Mouse (Mus musculus) thymus, adult 2 months (tissue): ENCODE results near the gene 5730596B20Rik. TPM values are rescaled to one million over a fixed set of nuclear protein-coding genes. Genes with fewer than 3 reads are reported as not detected.

ENCODE experiments used
- DNase-seq: peaks from one replicate; pipeline ENCODE4 v3.0.0; 2021
- H3K27ac ChIP-seq: fragments of 200-500 bp; 2 replicates; pipeline ENCODE4 v1.5.1; 2012; ENCODE audit warnings: low read length, control low read depth; ENCODE audit not compliant: control insufficient read depth, insufficient read depth
- H3K27me3 ChIP-seq: fragments of 200-500 bp; 2 replicates; pipeline ENCODE4 v1.6.1; 2012; ENCODE audit warnings: mild to moderate bottlenecking, low read length, moderate library complexity, mixed read lengths; ENCODE audit not compliant: control insufficient read depth, insufficient read depth
- H3K36me3 ChIP-seq: fragments of 200-500 bp; 2 replicates; pipeline ENCODE4 v1.6.1; 2012; ENCODE audit warnings: mild to moderate bottlenecking, low read length, moderate library complexity; ENCODE audit not compliant: control insufficient read depth, insufficient read depth
- H3K4me1 ChIP-seq: fragments of 200-500 bp; replicated peaks from 2 replicates; pipeline ENCODE4 v1.6.1; 2012; ENCODE audit warnings: low read length; ENCODE audit not compliant: control insufficient read depth, insufficient read depth
- H3K4me3 ChIP-seq: fragments of 200-500 bp; 2 replicates; pipeline ENCODE4 v1.5.1; 2012; ENCODE audit warnings: mild to moderate bottlenecking, low read length, control low read depth, moderate library complexity; ENCODE audit not compliant: control insufficient read depth, insufficient read depth
- CTCF ChIP-seq: fragments of 200-500 bp; IDR thresholded peaks from 2 replicates; pipeline ENCODE4 v1.5.1; 2012; ENCODE audit warnings: mild to moderate bottlenecking, control low read depth, low read length, moderate library complexity, borderline replicate concordance; ENCODE audit not compliant: control insufficient read depth, poor library complexity, insufficient read depth; ENCODE audit errors: extremely low read depth
- POLR2A ChIP-seq: fragments of 200-500 bp; IDR thresholded peaks from 2 replicates; pipeline ENCODE4 v1.6.1; 2012; ENCODE audit warnings: mild to moderate bottlenecking, low read length, control low read depth, moderate library complexity; ENCODE audit not compliant: control insufficient read depth, poor library complexity, insufficient read depth; ENCODE audit errors: extremely low read depth
- WGBS: fragments of 180-500 bp; shearing (Covaris S2); methylation state at CpG from one replicate; pipeline ENCODE4 v1.1.7; 2018; 5-methylcytosine and 5-hydroxymethylcytosine counted together
- polyA plus RNA-seq: library from polyadenylated mRNA; depleted of rRNA; stranded (reverse); fragments of >200 nt; gene quantifications from 2 replicates; pipeline ENCODE4 v1.2.3, GENCODE M21; 2012

5730596B20Rik gene
- polyA plus RNA-seq, 1 experiment, result 0.04 TPM

- Histone ChIP-seq H3K27me3 (peaks cover 13% of the 10 kb centered on the region; the same call in 1 of the 2 replicates), H3K4me3 (peak overlapping the region; percentile 42), H3K27ac (no peak overlapping the region), H3K36me3 (no peaks in the 10 kb centered on the region), H3K4me1 (peaks cover 2% of the 10 kb centered on the region; the same call in 1 of the 2 replicates)
- no peak for TF ChIP-seq CTCF
- no peak for TF ChIP-seq POLR2A
- no peak for DNase-seq
- WGBS, result 7% methylated on average over 32 of the region's 32 CpGs
These were observed 19.6 kb upstream of the 5730596B20Rik start for GRCm38 (mm10) chr6:52157466-52158275.

GRCm38 (mm10) chr6:52158276-52159051 is 18.8 kb upstream of the 5730596B20Rik start, which contains the start of gene Hoxa1:
Gene Hoxa1 (minus strand): TSS chr6:52158317.
- Histone ChIP-seq H3K4me1 (peaks cover 2% of the 10 kb centered on the region; the same call in 1 of the 2 replicates), H3K27ac (no peak within 1 kb of the TSS; the same call in 1 of the 2 replicates), H3K27me3 (peaks cover 12% of the 10 kb centered on the region; the same call in 1 of the 2 replicates), H3K4me3 (peak within 1 kb of the TSS; percentile 42), H3K36me3 (no peaks in the 10 kb centered on the region)
- 1% methylated on average over 55 of the region's 55 CpGs for WGBS
- TF ChIP-seq POLR2A (0 out of 2 replicates have a peak, but pooled peaks have one; percentile 15), CTCF (no peak)
- peak; percentile 66 for DNase-seq

DNA sequence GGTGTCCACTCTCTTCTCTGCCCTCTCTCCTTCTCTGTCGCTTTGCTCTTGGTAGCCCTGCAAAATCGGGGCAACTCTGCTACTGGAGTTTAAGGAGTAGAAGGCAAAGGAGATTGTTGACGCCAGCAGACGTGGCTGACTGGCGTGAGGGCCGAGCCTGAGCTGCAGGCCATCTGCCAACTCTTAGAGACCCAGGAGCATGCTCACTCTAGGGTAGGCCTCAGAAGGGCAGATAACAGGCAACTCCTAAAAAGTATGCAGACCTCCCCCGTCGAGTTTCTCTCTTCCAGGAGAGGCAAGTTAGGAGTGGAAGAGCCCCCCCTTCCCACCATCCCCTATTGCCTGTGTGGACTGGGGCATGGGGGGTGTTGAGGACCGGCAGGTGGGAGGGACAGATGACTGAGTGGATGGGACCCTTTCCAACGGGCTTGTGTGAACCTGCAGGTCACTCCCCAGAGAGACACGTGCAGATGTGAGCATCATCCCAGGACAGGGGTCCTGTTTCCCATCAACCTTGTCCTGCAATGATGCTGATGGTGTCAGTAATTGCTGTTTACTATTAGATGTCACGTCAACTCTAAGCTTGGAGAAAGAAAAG is 18.0 kb upstream of the 5730596B20Rik start:
- Histone ChIP-seq H3K36me3 (no peaks in the 10 kb centered on the region), H3K4me1 (peaks cover 2% of the 10 kb centered on the region; the same call in 1 of the 2 replicates), H3K27ac (no peak overlapping the region; the same call in 1 of the 2 replicates), H3K4me3 (peak overlapping the region; percentile 42; the same call in 1 of the 2 replicates), H3K27me3 (peaks cover 12% of the 10 kb centered on the region)
- TF ChIP-seq POLR2A (no peak), CTCF (no peak)
- WGBS, result 60% methylated on average over 12 of the region's 12 CpGs
- no peak for DNase-seq

DNA sequence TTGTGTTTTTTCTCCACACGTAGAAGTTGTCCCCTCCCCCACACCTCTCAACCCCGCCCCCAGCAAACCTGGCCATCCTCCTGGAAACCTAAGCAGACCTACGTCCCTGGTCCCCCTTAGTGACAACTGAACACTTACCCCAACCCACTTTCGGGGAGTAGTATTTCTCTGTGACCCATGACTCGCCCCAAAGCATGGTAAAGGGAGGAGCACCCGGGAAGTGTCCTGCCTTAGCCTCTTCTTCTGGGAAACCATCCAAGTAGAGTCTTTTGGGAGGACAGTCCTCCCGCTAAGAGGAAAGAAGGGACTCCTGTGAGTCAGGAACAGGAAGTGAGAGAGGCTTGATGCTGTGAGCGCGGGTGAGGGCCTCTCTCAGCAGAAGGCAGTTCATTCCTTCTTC is 17.3 kb upstream of the 5730596B20Rik start:
- TF ChIP-seq POLR2A, result no peak
- no peak for TF ChIP-seq CTCF
- Histone ChIP-seq H3K27ac (no peak overlapping the region), H3K4me1 (peaks cover 2% of the 10 kb centered on the region; the same call in 1 of the 2 replicates), H3K4me3 (no peak overlapping the region), H3K36me3 (no peaks in the 10 kb centered on the region), H3K27me3 (peaks cover 12% of the 10 kb centered on the region)
- 25% methylated on average over 9 of the region's 9 CpGs for WGBS
- no peak for DNase-seq

DNA sequence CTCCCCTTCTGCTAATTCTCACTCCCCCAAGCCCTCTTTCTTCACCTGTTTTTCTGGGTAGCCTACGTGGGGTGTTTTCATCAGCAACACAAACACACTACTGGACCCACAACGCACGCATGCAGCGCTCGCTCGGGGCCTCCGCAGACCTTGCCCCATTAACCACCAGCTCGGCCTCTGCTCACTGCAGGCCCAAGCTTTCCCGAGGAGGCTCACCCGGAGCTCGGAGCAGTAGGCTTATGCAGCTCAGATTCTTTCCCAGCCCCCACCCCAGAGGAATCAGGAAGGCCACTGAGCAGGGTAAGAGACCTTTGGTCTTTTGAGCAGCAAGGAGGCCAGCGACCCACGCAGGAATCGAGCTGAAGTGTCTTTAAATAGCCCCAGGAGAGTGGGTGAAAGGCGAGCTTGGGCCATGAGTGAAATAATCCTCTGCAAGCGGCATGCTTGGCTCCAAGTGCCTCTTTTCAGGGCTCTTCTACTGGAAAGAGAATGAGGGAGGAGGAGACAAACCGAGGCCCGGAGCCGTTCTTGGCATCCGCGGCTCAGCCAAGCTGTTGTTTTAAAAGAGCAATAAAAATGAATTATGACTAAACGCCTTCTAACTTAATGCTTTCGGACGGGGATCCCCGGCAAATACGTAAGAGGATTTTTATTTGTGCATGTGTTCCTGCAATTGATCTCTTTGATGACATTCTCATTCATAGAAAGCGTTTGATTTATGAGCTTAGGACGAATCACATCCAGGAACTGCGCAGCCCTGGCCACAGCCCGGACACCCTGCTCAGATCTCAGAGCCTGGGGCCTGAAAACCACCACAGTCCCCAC is 16.6 kb upstream of the 5730596B20Rik start:
- H3K27me3 ChIP-seq, result peaks cover 12% of the 10 kb centered on the region
- WGBS, result 43% methylated on average over 30 of the region's 30 CpGs
- H3K4me3 ChIP-seq, result no peak overlapping the region
- H3K36me3 ChIP-seq, result no peaks in the 10 kb centered on the region
- peaks cover 2% of the 10 kb centered on the region; the same call in 1 of the 2 replicates for H3K4me1 ChIP-seq
- TF ChIP-seq CTCF (no peak), POLR2A (no peak)
- no peak for DNase-seq
- H3K27ac ChIP-seq, result no peak overlapping the region
